Mouse (Mus musculus) olfactory bulb, adult 2 months (tissue): Measurements from ENCODE around the gene Psmd8.

Source experiments
- CTCF ChIP-seq: fragments of 200-500 bp; IDR thresholded peaks from 2 replicates; pipeline ENCODE4 v1.5.1; 2012; ENCODE audit warnings: low read depth, mild to moderate bottlenecking, low read length, moderate library complexity; ENCODE audit not compliant: insufficient read depth
- POLR2A ChIP-seq: fragments of 200-500 bp; IDR thresholded peaks from 2 replicates; pipeline ENCODE4 v1.6.1; 2012; ENCODE audit warnings: mild to moderate bottlenecking, low read depth, low read length, moderate library complexity; ENCODE audit not compliant: insufficient read depth

GRCm38 (mm10) chr7:29228202-29228601 is 47.7 kb upstream of the Psmd8 start:
- TF ChIP-seq CTCF: no peak
- no peak for TF ChIP-seq POLR2A
